Mouse (Mus musculus): ENCODE measurements around the gene Lama4. TPM values are rescaled to one million over a fixed set of nuclear protein-coding genes. Genes with fewer than 3 reads are reported as not detected.

The Lama4 gene
- total and polyA plus RNA-seq, 2 experiments from 2014 or later: 16.7 to 19.9 TPM

DNA sequence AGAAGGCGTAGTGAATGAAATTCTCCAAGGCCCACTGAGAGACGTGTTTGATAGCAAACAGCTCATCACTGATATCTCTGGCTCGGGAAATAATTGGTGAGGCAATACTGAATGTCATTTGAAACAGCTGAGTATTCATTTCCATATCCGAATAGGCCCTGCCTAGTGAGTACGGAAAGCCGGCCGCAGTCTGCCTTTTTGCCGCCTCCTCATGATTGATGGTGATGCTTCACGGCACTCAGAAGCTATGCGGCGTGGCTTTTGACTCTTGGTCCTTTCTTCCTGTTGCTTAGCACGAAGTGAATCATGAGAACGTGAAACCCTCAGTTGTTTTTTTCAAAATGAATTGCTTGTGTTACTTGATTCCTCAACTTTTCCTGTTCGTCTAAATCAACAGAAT lies 175.5 kb downstream of the Lama4 start:
- Histone ChIP-seq H3K4me3 (ENCODE audit: low read length) (no peak overlapping the region), H3K27me3 (ENCODE audit: insufficient read depth, low read length) (no peaks in the 10 kb centered on the region), H3K9me3 (ENCODE audit: low read length) (no peaks in the 10 kb centered on the region), H3K4me1 (ENCODE audit: insufficient read depth, low read length) (no peaks in the 10 kb centered on the region), H3K36me3 (ENCODE audit: insufficient read depth, low read length) (peaks cover 8% of the 10 kb centered on the region; the same call in 1 of the 2 replicates), H3K9ac (replicated peaks; ENCODE audit: low read length) (no peak overlapping the region), H3K4me2 (ENCODE audit: low read depth, low read length) (no peak overlapping the region), H3K27ac (no peak overlapping the region)
- TF ChIP-seq CTCF (IDR thresholded peaks at IDR 0.05; ENCODE audit: low read depth): no peak
- ATAC-seq (no peak), DNase-seq (ENCODE audit: low spot score) (no peak)
- WGBS: 47% methylated on average over 14 of the region's 14 CpGs

DNA sequence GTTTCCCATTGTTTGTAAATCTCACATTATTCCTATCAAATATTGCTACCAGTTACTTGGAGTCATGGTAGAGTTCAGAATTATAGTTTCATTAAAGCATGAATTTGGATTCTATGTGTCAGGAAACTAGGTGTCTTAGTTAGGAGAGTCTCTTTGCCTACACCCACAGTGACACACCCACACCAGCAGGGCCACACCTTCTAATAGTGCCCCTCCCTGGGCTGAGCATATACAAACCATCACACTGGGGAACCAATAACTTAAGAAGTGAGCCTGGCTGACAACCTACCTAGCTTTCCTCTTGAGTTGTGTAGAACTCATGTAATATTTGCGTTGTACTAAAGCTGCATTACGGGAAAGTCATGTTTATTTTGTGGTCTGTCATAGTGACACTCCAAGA lies 176.1 kb downstream of the Lama4 start:
- no peak for DNase-seq (ENCODE audit: low spot score)
- Histone ChIP-seq H3K4me3 (ENCODE audit: low read length) (no peak overlapping the region), H3K27ac (no peak overlapping the region), H3K27me3 (ENCODE audit: insufficient read depth, low read length) (no peaks in the 10 kb centered on the region), H3K4me1 (ENCODE audit: insufficient read depth, low read length) (no peaks in the 10 kb centered on the region), H3K9ac (replicated peaks; ENCODE audit: low read length) (no peak overlapping the region), H3K9me3 (ENCODE audit: low read length) (no peaks in the 10 kb centered on the region), H3K36me3 (ENCODE audit: insufficient read depth, low read length) (peaks cover 8% of the 10 kb centered on the region; the same call in 1 of the 2 replicates), H3K4me2 (ENCODE audit: low read depth, low read length) (no peak overlapping the region)
- no peak for TF ChIP-seq CTCF (IDR thresholded peaks at IDR 0.05; ENCODE audit: low read depth)
- ATAC-seq: no peak
- 94% methylated on average over 2 of the region's 2 CpGs for WGBS

DNA sequence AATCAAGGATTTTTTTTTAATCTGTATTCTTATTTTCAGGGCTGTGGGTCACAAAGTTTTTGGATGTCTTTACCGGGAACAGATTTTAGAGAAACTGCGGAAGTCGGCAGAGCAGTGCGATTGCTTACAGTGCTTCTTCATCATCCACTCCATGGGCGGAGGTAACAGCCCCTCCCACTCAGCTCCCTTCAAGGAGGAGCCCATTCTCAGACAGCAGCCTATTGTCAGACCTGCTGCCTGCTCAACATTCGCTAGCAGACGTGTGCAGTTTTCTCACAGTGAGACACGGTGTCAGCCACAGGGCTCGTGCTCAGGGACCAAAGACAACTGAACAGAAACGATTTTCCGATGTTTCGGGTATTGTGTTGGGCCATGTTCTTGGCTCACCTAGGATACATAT lies 176.9 kb downstream of the Lama4 start:
- WGBS: 68% methylated on average over 12 of the region's 12 CpGs
- H3K27ac ChIP-seq: no peak overlapping the region
- H3K4me2 ChIP-seq (ENCODE audit: low read depth, low read length): no peak overlapping the region
- DNase-seq (ENCODE audit: low spot score) (no peak), ATAC-seq (no peak)
- H3K36me3 ChIP-seq (ENCODE audit: insufficient read depth, low read length): peaks cover 8% of the 10 kb centered on the region; the same call in 1 of the 2 replicates
- no peak for TF ChIP-seq CTCF (IDR thresholded peaks at IDR 0.05; ENCODE audit: low read depth)
- no peak overlapping the region for H3K9ac ChIP-seq (replicated peaks; ENCODE audit: low read length)
- H3K4me3 ChIP-seq (ENCODE audit: low read length): no peak overlapping the region
- no peaks in the 10 kb centered on the region for H3K9me3 ChIP-seq (ENCODE audit: low read length)
- H3K27me3 ChIP-seq (ENCODE audit: insufficient read depth, low read length): no peaks in the 10 kb centered on the region
- H3K4me1 ChIP-seq (ENCODE audit: insufficient read depth, low read length): no peaks in the 10 kb centered on the region

DNA sequence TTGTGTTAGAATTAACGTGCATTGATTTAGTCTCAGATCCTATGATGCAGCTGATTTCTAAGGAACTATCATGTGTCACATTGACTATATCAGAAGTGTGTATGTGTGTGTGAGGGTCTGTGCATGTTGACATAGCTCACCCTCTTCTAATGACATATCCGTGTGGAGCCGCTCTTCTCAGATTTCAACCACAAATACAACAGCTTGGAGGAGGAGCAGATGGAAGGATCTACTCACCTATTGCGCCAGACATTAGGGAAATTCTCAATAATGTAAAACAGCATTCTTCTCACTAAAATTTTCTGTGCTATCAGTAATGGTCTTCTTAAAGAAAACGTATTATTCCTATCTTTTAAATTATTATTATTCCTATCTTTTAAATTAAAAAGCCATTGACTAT lies 191.4 kb downstream of the Lama4 start:
- no peaks in the 10 kb centered on the region for H3K9me3 ChIP-seq (ENCODE audit: low read length)
- H3K4me3 ChIP-seq (ENCODE audit: low read length): no peak overlapping the region
- no peak overlapping the region for H3K4me2 ChIP-seq (ENCODE audit: low read depth, low read length)
- ATAC-seq (no peak), DNase-seq (ENCODE audit: low spot score) (no peak)
- no peak for TF ChIP-seq CTCF (IDR thresholded peaks at IDR 0.05; ENCODE audit: low read depth)
- no peak overlapping the region for H3K27ac ChIP-seq
- no peak overlapping the region for H3K9ac ChIP-seq (replicated peaks; ENCODE audit: low read length)
- H3K36me3 ChIP-seq (ENCODE audit: insufficient read depth, low read length): no peaks in the 10 kb centered on the region
- no peaks in the 10 kb centered on the region for H3K4me1 ChIP-seq (ENCODE audit: insufficient read depth, low read length)
- H3K27me3 ChIP-seq (ENCODE audit: insufficient read depth, low read length): no peaks in the 10 kb centered on the region
- WGBS: 91% methylated on average over 5 of the region's 5 CpGs

DNA sequence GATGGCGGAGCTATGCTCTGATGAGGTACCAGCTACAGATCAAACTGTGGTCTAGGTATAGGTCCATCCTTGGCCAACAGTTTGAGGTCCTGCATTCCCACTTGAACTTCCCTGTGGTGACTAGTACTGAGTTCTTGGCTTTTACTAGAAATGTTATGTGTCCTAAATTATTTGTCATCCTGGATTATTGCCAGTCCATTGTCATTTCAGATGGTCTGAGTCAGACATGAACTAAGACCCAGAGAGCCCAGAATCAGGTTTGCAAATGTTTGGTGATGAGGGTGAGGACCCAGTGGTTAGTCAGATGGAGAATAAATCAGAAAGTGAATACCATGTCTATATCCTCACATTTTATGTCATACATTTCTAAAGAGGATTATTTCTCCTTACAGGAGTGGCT lies 192.0 kb downstream of the Lama4 start:
- no peak for TF ChIP-seq CTCF (IDR thresholded peaks at IDR 0.05; ENCODE audit: low read depth)
- 98% methylated on average over 1 of the region's 1 CpGs for WGBS
- H3K36me3 ChIP-seq (ENCODE audit: insufficient read depth, low read length): no peaks in the 10 kb centered on the region
- H3K27ac ChIP-seq: no peak overlapping the region
- H3K4me1 ChIP-seq (ENCODE audit: insufficient read depth, low read length): no peaks in the 10 kb centered on the region
- ATAC-seq (no peak), DNase-seq (ENCODE audit: low spot score) (no peak)
- H3K9me3 ChIP-seq (ENCODE audit: low read length): no peaks in the 10 kb centered on the region
- no peak overlapping the region for H3K9ac ChIP-seq (replicated peaks; ENCODE audit: low read length)
- no peaks in the 10 kb centered on the region for H3K27me3 ChIP-seq (ENCODE audit: insufficient read depth, low read length)
- no peak overlapping the region for H3K4me3 ChIP-seq (ENCODE audit: low read length)
- H3K4me2 ChIP-seq (ENCODE audit: low read depth, low read length): no peak overlapping the region

DNA sequence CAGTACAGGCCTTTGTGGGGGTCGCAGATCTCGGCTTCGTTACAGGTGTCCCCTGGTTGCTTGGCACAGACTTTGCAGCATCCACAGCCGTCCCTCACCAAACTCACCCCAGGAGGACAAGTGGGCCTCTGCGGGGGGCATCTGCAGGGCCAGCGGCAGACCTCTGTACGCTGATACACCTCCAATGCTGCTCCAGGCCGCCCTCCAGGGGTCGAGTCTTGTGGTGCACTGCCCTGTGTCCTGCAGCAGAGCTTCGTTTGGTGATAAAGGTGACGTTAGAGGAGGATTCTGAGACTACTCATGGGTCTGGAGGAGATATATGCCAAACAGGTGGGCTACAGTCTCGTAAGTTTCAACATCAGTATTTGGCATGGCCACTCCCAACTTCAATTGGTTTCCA lies 193.0 kb downstream of the Lama4 start:
- Histone ChIP-seq H3K36me3 (ENCODE audit: insufficient read depth, low read length) (no peaks in the 10 kb centered on the region), H3K4me1 (ENCODE audit: insufficient read depth, low read length) (no peaks in the 10 kb centered on the region), H3K4me2 (ENCODE audit: low read depth, low read length) (no peak overlapping the region), H3K27me3 (ENCODE audit: insufficient read depth, low read length) (no peaks in the 10 kb centered on the region), H3K9ac (replicated peaks; ENCODE audit: low read length) (no peak overlapping the region), H3K9me3 (ENCODE audit: low read length) (no peaks in the 10 kb centered on the region), H3K4me3 (ENCODE audit: low read length) (no peak overlapping the region), H3K27ac (no peak overlapping the region)
- 0 out of 2 replicates have a peak, but pooled peaks have one; percentile 5 for TF ChIP-seq CTCF (IDR thresholded peaks at IDR 0.05; ENCODE audit: low read depth)
- DNase-seq (ENCODE audit: low spot score) (no peak), ATAC-seq (no peak)
- WGBS: 48% methylated on average over 12 of the region's 12 CpGs

Other genes with a start within 250 kb of the Lama4 start
- not detected in 2 replicates for gene Rfpl4b, start 143.7 kb upstream of the Lama4 start, total RNA-seq (2014; rRNA removed)
- not detected in 2 replicates for gene Rfpl4b, start 143.7 kb upstream of the Lama4 start, polyA plus RNA-seq (2015; fragmentation: Nextera tagmentation; extraction: Ambion mirVana)
- gene Fam229b, start 168.4 kb downstream of the Lama4 start, total RNA-seq (2014; rRNA removed): 18.0 and 22.8 TPM in 2 replicates
- gene Fam229b, start 168.4 kb downstream of the Lama4 start, polyA plus RNA-seq (2015; fragmentation: Nextera tagmentation; extraction: Ambion mirVana): 43.8 and 45.9 TPM in 2 replicates
- gene Tube1, start 168.5 kb downstream of the Lama4 start, total RNA-seq (2014; rRNA removed): 3.3 and 3.8 TPM in 2 replicates
- 3.6 and 3.7 TPM in 2 replicates for gene Tube1, start 168.5 kb downstream of the Lama4 start, polyA plus RNA-seq (2015; fragmentation: Nextera tagmentation; extraction: Ambion mirVana)
- gene Ccn6, start 198.3 kb downstream of the Lama4 start, total RNA-seq (2014; rRNA removed): 0.65 and 2.0 TPM in 2 replicates
- gene Ccn6, start 198.3 kb downstream of the Lama4 start, polyA plus RNA-seq (2015; fragmentation: Nextera tagmentation; extraction: Ambion mirVana): 0.35 and 0.49 TPM in 2 replicates